In genomic region chr11:115403338-115404124, GRCm38 (mm10) we compare ENCODE assay signal across 8 mouse cellular contexts. TPM values are rescaled to one million over a fixed set of nuclear protein-coding genes. Genes with fewer than 3 reads are reported as not detected.
DNase-seq lines count a peak whose midpoint lies in the region; ATAC-seq and TF ChIP-seq lines count a peak whose summit lies in the region.

TSS of gene Mrpl58 (plus strand) at chr11:115403752.

- peak within 1 kb of the TSS; percentile 79 for H3K4me2 ChIP-seq in forebrain, embryonic 12.5 days
- H3K4me2 ChIP-seq in heart, embryonic 16.5 days (ENCODE audit: low read depth, low read length): peak within 1 kb of the TSS; percentile 62
- H3K4me2 ChIP-seq in liver, embryonic 15.5 days: peak within 1 kb of the TSS; percentile 90
- H3K4me2 ChIP-seq in neural tube, embryonic 11.5 days (ENCODE audit: low read depth): peak within 1 kb of the TSS; percentile 68
- H3K4me2 ChIP-seq in stomach, embryonic 16.5 days (ENCODE audit: low read depth, low read length): peak within 1 kb of the TSS; percentile 89

- H3K27ac ChIP-seq in ES-Bruce4 (ENCODE audit: insufficient read depth, low read length): peak within 1 kb of the TSS; percentile 35; the same call in 1 of the 2 replicates
- peak within 1 kb of the TSS; percentile 93 for H3K27ac ChIP-seq in forebrain, embryonic 12.5 days
- peak within 1 kb of the TSS; percentile 86 for H3K27ac ChIP-seq in heart, embryonic 16.5 days (ENCODE audit: low read length)
- peak within 1 kb of the TSS; percentile 85 for H3K27ac ChIP-seq in liver, embryonic 15.5 days (replicated peaks)
- peak within 1 kb of the TSS; percentile 58 for H3K27ac ChIP-seq in neural tube, embryonic 11.5 days (ENCODE audit: low read depth, low read length)
- H3K27ac ChIP-seq in stomach, embryonic 16.5 days (ENCODE audit: low read length): peak within 1 kb of the TSS; percentile 88

- peak within 1 kb of the TSS; percentile 85 for H3K9ac ChIP-seq in ES-Bruce4 (ENCODE audit: low read depth, poor library complexity, severe bottlenecking)
- H3K9ac ChIP-seq in forebrain, embryonic 12.5 days: peak within 1 kb of the TSS; percentile 89
- H3K9ac ChIP-seq in heart, embryonic 16.5 days (ENCODE audit: low read length): peak within 1 kb of the TSS; percentile 92
- peak within 1 kb of the TSS; percentile 87 for H3K9ac ChIP-seq in liver, embryonic 15.5 days
- H3K9ac ChIP-seq in neural tube, embryonic 11.5 days (ENCODE audit: low read length): peak within 1 kb of the TSS; percentile 88
- H3K9ac ChIP-seq in stomach, embryonic 16.5 days (ENCODE audit: low read length): peak within 1 kb of the TSS; percentile 91

- TF ChIP-seq EP300 in ES-Bruce4 (IDR thresholded peaks at IDR 0.05; ENCODE audit: insufficient read depth, low read depth, low read length): 0 out of 2 replicates have a peak, but pooled peaks have one; percentile 52

- WGBS in forebrain, embryonic 12.5 days: 3% methylated on average over 50 of the region's 50 CpGs
- WGBS in heart, embryonic 16.5 days: 3% methylated on average over 50 of the region's 50 CpGs
- 3% methylated on average over 50 of the region's 50 CpGs for WGBS in liver, embryonic 15.5 days (ENCODE audit: insufficient replicate concordance)
- 3% methylated on average over 50 of the region's 50 CpGs for WGBS in neural tube, embryonic 11.5 days
- WGBS in stomach, embryonic 16.5 days: 3% methylated on average over 50 of the region's 50 CpGs

- no peak for TF ChIP-seq CTCF in ES-Bruce4 (IDR thresholded peaks at IDR 0.05; ENCODE audit: low read depth, low read length)

- no peaks in the 10 kb centered on the region for H3K36me3 ChIP-seq in ES-Bruce4 (ENCODE audit: control insufficient read depth, insufficient read depth, low read length, poor library complexity, severe bottlenecking)
- H3K36me3 ChIP-seq in forebrain, embryonic 12.5 days (replicated peaks): peaks cover 31% of the 10 kb centered on the region
- 0 out of 2 replicates have a peak, but pooled peaks cover 2% of the 10 kb centered on the region for H3K36me3 ChIP-seq in heart, embryonic 16.5 days (ENCODE audit: control insufficient read depth, insufficient read depth)
- peaks cover 23% of the 10 kb centered on the region for H3K36me3 ChIP-seq in liver, embryonic 15.5 days (replicated peaks)
- H3K36me3 ChIP-seq in neural tube, embryonic 11.5 days (ENCODE audit: control insufficient read depth, insufficient read depth, low read length): peaks cover 5% of the 10 kb centered on the region; the same call in 1 of the 2 replicates
- 0 out of 2 replicates have a peak, but pooled peaks cover 4% of the 10 kb centered on the region for H3K36me3 ChIP-seq in stomach, embryonic 16.5 days (ENCODE audit: control insufficient read depth, insufficient read depth, low read length)

- no peaks in the 10 kb centered on the region for H3K9me3 ChIP-seq in ES-Bruce4 (replicated peaks; ENCODE audit: control insufficient read depth, insufficient read depth, low read length, poor library complexity, severe bottlenecking)
- H3K9me3 ChIP-seq in forebrain, embryonic 12.5 days: no peaks in the 10 kb centered on the region
- H3K9me3 ChIP-seq in heart, embryonic 16.5 days (replicated peaks; ENCODE audit: control insufficient read depth, low read length): no peaks in the 10 kb centered on the region
- H3K9me3 ChIP-seq in liver, embryonic 15.5 days (replicated peaks): no peaks in the 10 kb centered on the region
- H3K9me3 ChIP-seq in neural tube, embryonic 11.5 days (ENCODE audit: control insufficient read depth, low read length): no peaks in the 10 kb centered on the region
- H3K9me3 ChIP-seq in stomach, embryonic 16.5 days (replicated peaks; ENCODE audit: control insufficient read depth, low read length): no peaks in the 10 kb centered on the region

- H3K27me3 ChIP-seq in ES-Bruce4 (ENCODE audit: control insufficient read depth, insufficient read depth, low read length, poor library complexity, severe bottlenecking): no peaks in the 10 kb centered on the region
- H3K27me3 ChIP-seq in forebrain, embryonic 12.5 days: no peaks in the 10 kb centered on the region
- no peaks in the 10 kb centered on the region for H3K27me3 ChIP-seq in heart, embryonic 16.5 days (ENCODE audit: control insufficient read depth, insufficient read depth, low read length)
- 0 out of 2 replicates have a peak, but pooled peaks cover 4% of the 10 kb centered on the region for H3K27me3 ChIP-seq in liver, embryonic 15.5 days
- H3K27me3 ChIP-seq in neural tube, embryonic 11.5 days (ENCODE audit: control insufficient read depth, insufficient read depth, low read length): no peaks in the 10 kb centered on the region
- no peaks in the 10 kb centered on the region for H3K27me3 ChIP-seq in stomach, embryonic 16.5 days (ENCODE audit: control insufficient read depth, insufficient read depth, low read length)

- H3K4me3 ChIP-seq in ES-Bruce4 (ENCODE audit: low read depth, low read length): peak within 1 kb of the TSS; percentile 95
- peak within 1 kb of the TSS; percentile 84 for H3K4me3 ChIP-seq in forebrain, embryonic 12.5 days (replicated peaks)
- peak within 1 kb of the TSS; percentile 85 for H3K4me3 ChIP-seq in heart, embryonic 16.5 days (ENCODE audit: low read length)
- peak within 1 kb of the TSS; percentile 94 for H3K4me3 ChIP-seq in liver, embryonic 15.5 days (replicated peaks)
- peak within 1 kb of the TSS; percentile 81 for H3K4me3 ChIP-seq in neural tube, embryonic 11.5 days (ENCODE audit: low read depth, low read length)
- H3K4me3 ChIP-seq in stomach, embryonic 16.5 days (replicated peaks; ENCODE audit: low read length): peak within 1 kb of the TSS; percentile 72

- ATAC-seq in forebrain, embryonic 12.5 days (ENCODE audit: low FRiP score): peak; percentile 87
- peak; percentile 79 for ATAC-seq in heart, embryonic 16.5 days (replicated peaks; ENCODE audit: extremely low read depth, insufficient read depth, low FRiP score)
- peak; percentile 91 for ATAC-seq in liver, embryonic 15.5 days (ENCODE audit: insufficient read depth)
- peak; percentile 85 for ATAC-seq in neural tube, embryonic 11.5 days (ENCODE audit: insufficient read depth, low FRiP score, low TSS enrichment)
- ATAC-seq in stomach, embryonic 16.5 days (ENCODE audit: insufficient read depth, low FRiP score): peak; percentile 90

- no peak for TF ChIP-seq POLR2A in ES-Bruce4 (IDR thresholded peaks at IDR 0.05; ENCODE audit: insufficient read depth, low read length)

- peak; percentile 74 for DNase-seq in c-Kit-positive CD71-positive TER-119-negative erythroid progenitor cells, embryonic 14.5 days (ENCODE audit: low read depth)
- DNase-seq in kidney, postnatal 36 days: peak; percentile 87 to 92
- peak; percentile 88 for DNase-seq in neural tube, embryonic 11.5 days (ENCODE audit: low spot score)

- peaks cover 2% of the 10 kb centered on the region for H3K4me1 ChIP-seq in ES-Bruce4 (ENCODE audit: control insufficient read depth, insufficient read depth, low read length)
- peaks cover 52% of the 10 kb centered on the region for H3K4me1 ChIP-seq in forebrain, embryonic 12.5 days
- peaks cover 9% of the 10 kb centered on the region for H3K4me1 ChIP-seq in heart, embryonic 16.5 days (ENCODE audit: control insufficient read depth, insufficient read depth, low read length)
- H3K4me1 ChIP-seq in liver, embryonic 15.5 days (replicated peaks): peaks cover 27% of the 10 kb centered on the region
- H3K4me1 ChIP-seq in neural tube, embryonic 11.5 days (ENCODE audit: control insufficient read depth, insufficient read depth, low read length): 0 out of 2 replicates have a peak, but pooled peaks cover 2% of the 10 kb centered on the region
- peaks cover 10% of the 10 kb centered on the region for H3K4me1 ChIP-seq in stomach, embryonic 16.5 days (ENCODE audit: control insufficient read depth, insufficient read depth, low read length)

RNA-seq across cellular contexts. Expression of gene Mrpl58, which starts in this region (rescaled TPM):
- 50.9 and 60.6 TPM in 2 replicates for polyA plus RNA-seq in ES-Bruce4 (2011; ENCODE audit: insufficient read depth, insufficient read length, low read depth, missing spikeins)
- 222 and 232 TPM in 2 replicates for polyA plus RNA-seq in forebrain, embryonic 12.5 days (2016; fragmentation: Nextera tagmentation; extraction: Ambion mirVana)
- 175 and 179 TPM in 2 replicates for polyA plus RNA-seq in heart, embryonic 16.5 days (2015; fragmentation: Nextera tagmentation; extraction: Ambion mirVana)
- 78.1 and 78.7 TPM in 2 replicates for polyA plus RNA-seq in liver, embryonic 15.5 days (2015; fragmentation: Nextera tagmentation; extraction: Ambion mirVana)
- 221 and 230 TPM in 2 replicates for polyA plus RNA-seq in neural tube, embryonic 11.5 days (2014; fragmentation: Nextera tagmentation; extraction: Ambion mirVana)
- 160 and 162 TPM in 2 replicates for polyA plus RNA-seq in stomach, embryonic 16.5 days (2015; fragmentation: Nextera tagmentation; extraction: Ambion mirVana)

Comparison
In these comparisons a context has a peak if more than half of its experiments do, and no peak if none do; other contexts are left out.
1. Peak in every context shown above with its lines: DNase-seq, ATAC-seq, H3K4me3 ChIP-seq and H3K27ac ChIP-seq.
2. H3K27ac ChIP-seq: peak in every context shown above with its lines; median percentile 93 in forebrain, embryonic 12.5 days; 88 in stomach, embryonic 16.5 days; 86 in heart, embryonic 16.5 days; 85 in liver, embryonic 15.5 days; 58 in neural tube, embryonic 11.5 days; 35 in ES-Bruce4.